Mouse (Mus musculus) embryonic fibroblast, embryonic 13.5 days (primary cell): Measurements from ENCODE around the gene Sorcs2.

Source experiments
- CTCF ChIP-seq: IDR thresholded peaks from 2 replicates; pipeline ENCODE4 v1.5.1; 2011; ENCODE audit warnings: mild to moderate bottlenecking, control low read depth, low read length, moderate library complexity, borderline replicate concordance; ENCODE audit not compliant: insufficient read depth
- POLR2A ChIP-seq: IDR thresholded peaks from 2 replicates; pipeline ENCODE4 v1.6.1; 2011; ENCODE audit warnings: low read depth, mild to moderate bottlenecking, control low read depth, low read length, moderate library complexity

DNA sequence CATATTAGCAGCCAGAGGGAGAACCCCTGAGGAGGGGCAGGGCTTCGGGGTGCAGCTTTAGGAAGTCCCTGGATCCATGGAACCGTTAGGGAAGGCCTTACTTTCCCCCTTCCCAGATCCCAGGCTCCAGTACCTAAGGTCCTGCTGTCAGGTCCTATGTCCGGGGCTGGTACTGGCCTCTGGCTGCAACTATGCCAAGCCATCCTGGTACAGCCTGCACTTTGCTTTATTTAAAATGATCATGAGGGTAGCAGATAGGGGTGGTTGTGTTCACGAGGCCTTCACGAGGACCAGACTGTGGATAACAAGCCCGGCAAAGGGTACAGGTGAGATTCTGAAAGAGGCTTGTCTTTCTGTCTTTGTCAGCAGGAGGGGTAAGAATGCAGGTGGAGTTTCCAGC is 285.2 kb downstream of the Sorcs2 start:
- TF ChIP-seq POLR2A (no peak), CTCF (no peak)
